Mouse (Mus musculus): ENCODE measurements around the gene Slc5a6. TPM values are rescaled to one million over a fixed set of nuclear protein-coding genes. Genes with fewer than 3 reads are reported as not detected.
"Not testable (repeated sequence)": the region's sequence is repeated elsewhere in the genome, so short reads cannot be mapped to it uniquely, and the experiment has no call there.

Gene Slc5a6
- total RNA-seq, 1 experiment from 2014 or later, result 19.7 TPM

DNA sequence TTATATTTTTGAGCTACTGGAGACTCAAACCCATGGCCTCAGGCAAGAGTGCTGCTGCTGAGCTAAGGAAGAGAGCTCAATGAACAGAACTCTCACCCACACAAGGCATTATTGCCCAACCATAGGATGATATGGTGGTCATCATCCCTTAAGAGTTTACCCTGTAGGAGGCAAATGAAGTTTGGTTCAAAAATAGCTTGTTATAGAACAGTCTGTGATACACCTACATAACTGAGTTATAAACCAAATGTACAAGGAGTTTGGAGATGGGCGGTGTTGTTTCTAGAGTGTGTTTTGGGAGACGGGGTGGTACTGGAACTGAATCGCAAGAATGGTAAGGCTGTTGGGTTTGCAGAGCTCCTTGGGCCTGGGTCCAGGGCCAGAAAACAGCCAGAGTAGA is 21.1 kb upstream of the Slc5a6 start:
- DNase-seq, result no peak

DNA sequence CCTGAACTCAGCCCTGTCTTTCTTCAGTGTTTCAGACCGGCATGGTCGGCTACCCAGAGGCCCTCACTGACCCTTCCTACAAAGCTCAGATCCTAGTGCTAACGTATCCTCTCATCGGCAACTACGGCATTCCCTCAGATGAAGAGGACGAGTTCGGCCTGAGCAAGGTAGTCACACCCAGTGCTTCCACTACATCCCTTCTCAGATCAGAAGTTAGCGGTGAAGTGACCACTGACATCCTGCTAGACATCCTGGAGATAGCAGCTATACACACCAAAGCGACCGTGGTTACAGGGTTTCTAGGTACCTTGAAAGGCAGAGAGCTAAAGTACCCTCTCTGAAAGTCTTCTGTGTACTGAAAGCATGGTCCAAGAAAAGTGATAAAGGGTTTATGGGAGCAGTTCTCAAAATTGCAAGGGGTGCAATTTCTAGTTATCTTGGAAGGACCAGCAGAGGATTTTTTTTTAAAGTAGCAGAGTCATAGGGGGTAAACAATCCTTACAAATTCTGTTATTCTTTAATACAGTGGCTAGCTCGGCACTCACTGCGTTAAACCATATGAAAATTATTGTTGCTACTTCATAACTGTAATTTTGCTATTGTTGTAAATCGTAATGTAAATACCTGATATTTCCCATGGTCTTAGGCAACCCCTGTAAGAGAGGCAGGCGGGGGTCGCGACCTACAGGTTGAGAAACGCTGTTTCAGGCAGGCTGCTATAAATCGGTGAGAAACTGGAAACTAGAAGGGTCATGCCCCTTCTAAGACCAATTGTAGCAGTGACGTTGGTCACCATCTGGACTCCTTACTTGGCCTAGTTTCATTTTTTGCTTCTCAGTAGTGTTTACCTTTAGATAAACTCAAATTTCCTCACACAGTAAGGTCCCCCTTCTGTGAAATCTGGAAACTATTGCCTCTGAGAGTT is 6.8 kb upstream of the Slc5a6 start:
- no peak for DNase-seq

DNA sequence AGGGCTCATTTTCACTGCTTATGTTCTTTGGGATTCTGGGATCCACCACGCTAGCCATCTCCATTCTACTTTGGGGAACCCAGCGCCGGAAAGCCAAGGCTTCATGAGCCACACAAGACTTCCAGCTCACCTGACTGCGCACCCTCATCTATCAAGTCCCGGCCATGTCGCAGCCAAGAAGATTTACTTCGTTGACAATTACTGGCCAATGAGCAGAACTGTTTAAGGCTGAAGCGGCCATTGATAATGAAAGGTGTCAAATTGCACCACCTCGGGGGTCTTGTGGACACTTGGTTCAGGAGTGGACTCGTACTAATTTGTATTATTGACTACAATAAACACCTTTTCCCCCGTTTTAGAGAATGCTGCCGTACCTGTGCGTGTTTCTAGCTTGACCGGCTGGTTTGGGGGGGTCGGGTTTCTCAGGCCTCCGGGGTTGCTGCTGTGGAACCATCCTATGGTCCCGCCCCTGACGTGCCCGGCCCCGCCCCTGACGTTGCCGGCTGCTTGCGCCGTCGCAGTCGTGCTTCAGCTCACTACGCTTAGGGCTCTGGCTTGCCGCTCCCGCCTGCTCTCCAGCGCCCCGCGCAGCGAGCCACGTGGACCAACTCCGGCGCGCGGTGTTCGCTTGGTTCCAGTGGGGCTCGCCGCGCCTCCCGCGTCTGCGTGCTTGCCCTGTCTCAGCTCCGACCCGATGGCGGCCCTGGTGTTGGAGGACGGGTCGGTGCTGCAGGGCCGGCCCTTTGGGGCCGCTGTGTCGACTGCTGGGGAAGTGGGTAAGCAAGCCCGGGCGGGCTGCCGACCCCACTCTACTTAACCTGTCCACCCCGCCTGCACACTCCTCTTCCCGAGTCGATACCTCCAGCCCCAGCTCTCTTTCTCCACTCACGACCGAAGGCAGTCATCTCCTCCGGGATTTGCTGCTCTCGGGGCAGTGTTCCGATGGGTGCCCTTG is 5.8 kb upstream of the Slc5a6 start, which contains the start of gene Cad:
Gene Cad, plus strand, starts transcription at position 520 of the 955 bp plus-strand sequence.
- DNase-seq, result peak; percentile 97

DNA sequence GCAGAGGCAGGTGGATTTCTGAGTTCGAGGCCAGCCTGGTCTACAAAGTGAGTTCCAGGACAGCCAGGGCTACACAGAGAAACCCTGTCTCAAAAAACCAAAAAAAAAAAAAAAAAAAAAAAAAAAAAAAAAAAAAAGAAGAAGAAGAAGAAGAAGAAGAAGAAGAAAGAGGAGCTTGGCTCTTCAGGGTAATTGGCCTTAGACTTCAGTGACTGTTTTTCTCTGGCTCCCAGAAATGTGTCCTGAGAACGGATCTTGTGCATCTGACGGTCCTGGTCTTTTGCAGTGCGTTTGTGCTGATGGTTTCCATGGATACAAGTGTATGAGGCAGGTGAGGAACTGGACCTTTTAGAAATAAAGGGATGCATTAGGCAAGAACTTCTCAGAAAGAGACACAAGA is 5.0 kb upstream of the Slc5a6 start:
- DNase-seq, result not testable (repeated sequence)

DNA sequence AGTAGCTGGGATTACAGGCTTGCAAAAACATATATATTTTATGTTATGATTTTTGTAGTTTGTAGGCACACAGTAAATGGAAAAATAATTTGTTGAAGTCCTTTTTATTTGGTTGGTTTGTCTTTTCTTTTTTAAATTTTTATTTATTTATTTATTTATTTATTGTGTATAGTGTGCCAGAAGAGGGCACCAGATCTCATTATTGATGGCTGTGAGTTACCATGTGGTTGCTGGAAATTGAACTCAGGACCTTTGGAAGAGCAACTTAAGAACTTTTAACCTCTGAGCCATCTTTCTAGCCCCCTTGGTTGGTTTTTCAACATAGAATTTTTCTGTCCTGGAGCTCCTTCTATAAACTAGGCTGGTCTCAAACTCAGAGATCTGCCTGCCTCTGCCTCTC is 1.7 kb upstream of the Slc5a6 start:
- no peak for DNase-seq

DNA sequence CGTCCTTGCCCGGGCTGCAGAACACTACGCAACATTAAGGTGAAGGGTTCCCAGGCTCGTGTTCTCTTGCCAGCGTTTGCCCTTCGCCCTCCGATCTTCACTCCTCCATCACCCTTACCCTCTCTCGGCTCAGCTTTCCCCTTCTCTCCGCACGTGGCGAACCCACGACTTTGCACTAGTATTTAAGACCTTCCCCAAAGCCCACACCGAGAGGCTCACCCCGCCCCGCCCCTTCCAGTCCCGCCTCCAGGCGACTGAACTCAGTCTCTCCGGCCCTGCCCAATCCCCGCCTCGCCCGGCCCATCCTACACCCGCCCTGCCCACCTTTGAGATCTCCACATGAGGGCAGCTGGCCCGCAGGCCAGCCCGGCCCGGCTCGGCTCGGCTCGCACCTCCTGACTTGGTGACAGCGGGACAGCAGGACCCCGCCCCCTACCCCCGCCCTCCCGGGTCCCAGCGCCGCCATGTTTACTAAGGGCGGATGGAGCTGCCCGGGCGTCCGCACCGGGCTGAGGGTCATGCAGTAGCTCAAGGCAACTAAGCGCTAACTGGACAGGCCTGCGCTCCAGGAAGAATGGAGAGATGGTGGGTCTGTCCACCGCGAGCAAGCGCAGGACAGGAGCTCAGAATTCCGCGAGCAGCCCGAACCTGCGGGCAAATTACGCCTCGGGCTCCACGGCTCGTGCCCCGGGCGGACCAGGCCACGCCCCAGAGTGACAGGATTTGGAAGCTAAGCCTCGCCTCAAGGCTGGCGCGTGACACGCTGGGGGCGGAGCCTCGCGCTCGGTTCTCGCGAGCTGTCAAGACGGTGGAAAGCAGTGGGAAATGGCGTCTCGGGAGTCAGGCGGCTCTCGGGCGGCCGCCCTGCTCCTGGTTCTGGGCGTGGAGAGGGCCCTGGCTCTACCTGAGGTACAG is 619 bp downstream of the Slc5a6 start, which contains the start of gene Atraid:
Gene Atraid, plus strand, starts transcription at position 465 of the 915 bp plus-strand sequence.
- DNase-seq, result peak; percentile 99

DNA sequence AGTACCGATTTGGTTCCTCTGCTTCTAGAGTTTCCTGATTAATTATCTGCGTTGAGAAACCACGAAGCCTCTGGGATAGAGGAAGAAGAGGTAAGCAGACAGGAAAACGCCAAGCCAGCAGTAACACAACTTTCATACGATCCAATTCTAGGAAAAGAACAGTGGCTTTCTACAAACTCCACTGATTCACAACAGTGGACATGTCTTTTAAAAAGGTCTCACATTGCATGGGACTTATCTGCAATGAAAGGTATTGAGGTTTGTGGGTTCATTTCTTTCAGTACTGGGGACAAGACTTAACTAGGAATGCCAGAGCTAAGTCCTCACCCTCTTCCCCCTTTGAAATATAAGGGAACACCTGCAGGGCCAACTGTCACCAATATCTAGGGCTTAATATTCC is 1.6 kb downstream of the Slc5a6 start:
- no peak for DNase-seq

DNA sequence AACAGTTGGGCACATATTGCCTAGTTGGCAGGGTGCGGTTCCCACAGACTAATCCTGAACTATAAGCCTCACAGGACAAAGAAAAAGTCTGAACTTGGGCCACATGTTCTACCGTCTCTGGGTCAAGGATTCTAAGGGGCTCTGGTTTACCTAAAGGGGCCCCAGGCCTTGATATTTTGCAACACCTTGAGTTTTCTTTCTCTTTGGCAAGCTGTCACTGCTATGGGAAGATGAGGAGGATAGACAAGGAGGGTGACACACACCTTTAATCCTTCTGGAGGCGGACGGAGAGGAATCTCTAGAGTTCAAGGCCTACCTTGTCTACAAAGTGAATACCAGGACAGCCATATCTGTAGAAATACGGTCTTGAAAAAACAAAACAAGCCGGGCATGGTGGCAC is 2.3 kb downstream of the Slc5a6 start:
- no peak for DNase-seq

DNA sequence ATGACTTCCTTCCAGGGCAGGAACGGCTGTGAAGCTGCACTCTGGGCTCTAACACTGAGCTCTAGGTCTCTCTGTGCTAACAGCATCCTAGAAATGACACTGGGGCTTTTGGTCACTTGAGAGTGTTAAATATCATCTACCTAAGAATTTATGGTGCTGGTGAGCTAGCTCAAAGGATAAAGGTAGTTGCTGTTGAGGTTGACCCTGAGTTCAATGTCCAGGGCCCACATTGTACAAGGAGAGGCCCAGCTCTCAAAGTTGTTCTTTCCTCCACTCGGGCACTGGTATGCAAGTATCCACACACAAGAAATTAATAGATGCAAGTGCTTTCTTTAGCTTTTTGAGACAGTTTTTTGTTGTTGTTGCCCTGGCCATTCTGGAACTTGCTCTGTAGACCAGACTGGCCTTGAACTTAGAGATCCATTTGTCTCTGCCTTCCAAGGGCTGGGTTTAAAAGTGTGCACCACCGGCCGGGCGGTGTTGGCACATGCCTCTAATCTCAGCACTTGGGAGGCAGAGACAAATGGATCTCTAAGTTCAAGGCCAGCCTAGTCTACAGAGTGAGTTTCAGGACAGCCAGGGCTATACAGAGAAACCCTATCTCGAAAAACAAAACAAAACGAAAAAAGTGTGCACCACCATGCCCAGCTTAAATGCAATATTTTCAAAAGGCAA is 10.4 kb downstream of the Slc5a6 start:
- DNase-seq, result peak; percentile 75

DNA sequence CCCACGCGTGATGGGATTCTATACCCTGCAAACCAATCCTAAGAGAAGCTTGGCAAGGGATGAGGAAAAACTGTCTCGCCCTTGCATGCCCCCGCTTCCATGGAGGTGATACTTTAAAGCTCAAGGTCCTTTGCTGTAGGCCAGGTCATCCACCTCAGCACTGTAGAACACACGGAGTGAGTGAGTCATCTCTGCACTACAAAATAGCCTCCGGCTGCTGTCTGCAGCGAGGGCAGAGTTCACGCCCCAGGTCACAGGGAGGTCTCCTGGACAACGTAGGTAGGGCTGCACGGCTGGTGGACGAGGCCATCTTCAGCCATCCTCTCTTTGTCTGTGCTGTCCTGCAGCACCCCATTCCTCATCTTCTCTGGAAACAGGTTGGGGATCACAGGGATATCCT is 12.2 kb downstream of the Slc5a6 start:
- DNase-seq, result not testable (repeated sequence)

DNA sequence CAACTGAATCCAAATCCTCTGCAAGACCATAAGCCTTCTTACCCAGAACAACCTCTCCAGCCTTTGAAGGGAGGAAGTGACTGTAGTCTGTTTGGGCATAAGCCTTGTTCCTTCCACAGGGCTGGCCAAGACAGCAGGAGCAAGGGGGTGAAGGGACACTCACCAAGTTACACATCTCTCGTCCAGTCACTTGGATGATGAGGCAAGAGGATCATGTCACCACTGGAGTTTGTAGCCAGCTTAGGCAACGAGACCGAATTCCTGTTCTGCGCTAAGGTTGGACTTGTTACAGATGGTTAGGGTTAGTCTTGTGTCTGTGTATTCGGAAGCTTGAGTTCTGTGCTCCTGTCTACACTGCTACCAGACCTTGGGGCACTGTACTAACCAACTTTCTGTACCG is 14.1 kb downstream of the Slc5a6 start:
- DNase-seq, result peak; percentile 27

DNA sequence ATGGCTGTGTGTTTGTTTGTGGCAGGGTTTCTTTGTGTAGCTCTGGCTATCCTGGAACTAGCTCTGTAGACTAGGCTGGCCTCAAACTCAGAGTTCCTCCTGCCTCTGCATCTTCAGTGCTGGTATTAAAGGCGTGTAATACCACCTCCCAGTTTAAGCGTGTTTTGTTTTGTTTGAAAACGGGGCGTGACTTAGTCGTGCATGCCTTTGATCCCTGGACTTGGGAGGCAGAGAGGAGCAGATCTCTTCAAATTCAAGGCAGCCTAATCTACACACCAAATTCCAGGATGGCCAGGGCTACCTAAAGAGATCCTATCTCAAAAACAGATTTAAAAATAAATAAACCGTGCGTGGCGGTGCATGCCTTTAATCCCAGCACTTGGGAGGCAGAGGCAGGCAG is 17.2 kb downstream of the Slc5a6 start:
- no peak for DNase-seq

DNA sequence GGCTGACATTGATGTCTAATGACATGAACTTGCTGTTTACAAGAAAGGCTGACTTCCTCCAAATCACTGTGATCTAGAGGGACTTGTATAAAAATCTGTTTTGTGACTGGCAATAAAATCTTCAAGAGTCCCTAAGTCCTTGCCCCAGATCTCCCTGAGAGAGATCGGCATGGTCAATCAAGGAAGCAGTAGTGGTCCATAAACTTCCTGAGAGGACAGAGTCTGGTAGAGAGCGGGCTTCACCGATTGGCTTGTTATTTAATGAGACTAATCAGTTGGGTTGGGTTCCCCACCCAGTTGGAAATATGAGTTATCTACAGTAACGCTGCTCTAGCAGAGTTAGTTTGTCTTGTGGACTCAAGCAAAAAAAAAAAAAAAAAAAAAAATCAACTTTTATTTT is 17.8 kb downstream of the Slc5a6 start:
- no peak for DNase-seq

DNA sequence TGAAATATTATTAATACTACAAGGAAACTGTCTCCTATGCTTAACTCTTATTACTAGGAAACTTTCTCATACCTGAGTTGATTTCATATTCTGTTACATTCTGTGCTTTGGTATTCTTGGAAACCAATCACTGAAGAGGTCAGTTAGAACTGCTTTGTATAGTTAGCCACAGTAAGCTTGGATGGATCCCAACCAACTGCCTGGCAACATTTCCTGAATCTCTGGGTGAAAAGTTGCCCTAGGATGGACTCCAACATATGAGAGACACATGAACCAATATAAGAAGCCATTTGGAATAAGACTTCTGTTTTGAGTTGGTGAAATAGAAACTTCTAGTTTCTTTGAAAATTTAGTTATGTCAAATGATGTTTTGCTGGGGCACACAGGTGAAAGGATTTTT is 24.1 kb downstream of the Slc5a6 start:
- no peak for DNase-seq

DNA sequence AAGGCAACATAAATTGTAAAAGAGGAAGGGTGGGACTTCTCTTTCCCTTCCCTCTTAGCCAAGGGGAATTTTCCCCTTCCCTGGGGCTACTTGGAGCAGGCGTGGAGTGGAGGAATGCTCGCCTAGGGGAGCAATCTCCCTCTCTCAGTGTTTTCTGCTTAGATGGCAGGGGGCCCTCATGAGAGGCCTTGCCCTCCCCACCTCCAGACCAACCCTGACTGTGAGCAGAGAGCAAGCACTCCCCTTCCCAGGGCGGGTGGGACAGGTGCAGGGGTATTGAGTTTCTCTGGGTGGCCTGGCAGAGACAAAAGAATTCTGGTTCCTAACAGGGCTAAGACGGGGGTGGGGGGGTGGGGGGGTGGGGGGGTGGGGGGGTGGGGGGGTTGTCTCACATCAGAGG is 25.5 kb downstream of the Slc5a6 start:
- no peak for DNase-seq

DNA sequence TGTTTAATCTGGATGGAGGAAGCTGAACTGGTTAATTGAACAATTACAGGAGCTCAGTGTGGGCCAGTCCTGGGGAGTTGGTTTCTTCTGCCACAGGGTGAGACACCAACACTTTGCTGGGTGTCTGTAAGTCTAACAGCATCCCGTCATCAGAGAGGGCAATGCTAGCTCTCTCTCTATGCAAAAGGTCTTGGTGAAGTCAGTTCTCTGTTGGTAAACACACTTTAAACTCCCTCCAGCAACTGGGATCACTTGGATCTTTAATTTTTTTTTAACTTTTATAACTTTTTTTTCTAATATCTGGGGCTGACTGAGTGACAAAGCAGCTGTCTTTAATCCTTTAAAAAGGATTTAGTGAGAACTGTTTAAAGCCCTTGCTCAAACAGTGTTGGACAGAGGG is 26.0 kb downstream of the Slc5a6 start:
- DNase-seq, result no peak

DNA sequence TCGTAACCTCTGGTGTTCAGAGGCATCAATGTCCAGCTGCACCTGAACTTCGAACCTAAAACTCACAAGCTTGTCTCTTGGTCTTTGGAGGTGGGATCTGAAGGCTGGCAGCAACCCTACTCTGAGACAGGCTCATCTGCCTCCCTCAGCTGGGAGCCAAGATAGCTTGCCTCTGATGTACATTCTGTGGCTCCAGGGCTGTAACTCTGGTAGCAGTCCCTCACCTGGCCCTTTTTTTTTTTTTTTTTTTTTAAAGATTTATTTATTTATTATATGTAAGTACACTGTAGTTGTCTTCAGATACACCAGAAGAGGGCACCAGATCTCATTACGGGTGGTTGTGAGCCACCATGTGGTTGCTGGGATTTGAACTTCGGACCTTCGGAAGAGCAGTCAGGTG is 26.9 kb downstream of the Slc5a6 start:
- DNase-seq, result not testable (repeated sequence)

DNA sequence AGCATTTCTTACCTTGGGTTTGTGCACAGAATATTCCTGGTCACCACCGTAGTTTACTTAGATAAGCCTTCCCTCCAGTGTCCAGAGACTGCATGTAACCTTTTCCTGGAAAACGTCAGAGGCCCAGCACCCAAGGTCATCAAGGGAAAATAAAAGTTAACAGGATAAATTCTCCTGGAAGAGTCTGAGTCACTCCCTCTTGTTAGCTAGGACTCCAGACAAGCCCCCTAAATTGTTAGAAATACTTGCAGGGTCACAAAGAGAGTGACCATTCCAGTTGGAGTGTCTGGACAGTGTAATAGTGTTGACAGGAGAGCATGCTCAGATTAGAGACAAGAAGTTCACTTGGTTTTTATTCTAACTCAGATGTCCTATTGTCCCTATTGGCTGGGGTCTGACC is 32.8 kb downstream of the Slc5a6 start:
- DNase-seq, result no peak

DNA sequence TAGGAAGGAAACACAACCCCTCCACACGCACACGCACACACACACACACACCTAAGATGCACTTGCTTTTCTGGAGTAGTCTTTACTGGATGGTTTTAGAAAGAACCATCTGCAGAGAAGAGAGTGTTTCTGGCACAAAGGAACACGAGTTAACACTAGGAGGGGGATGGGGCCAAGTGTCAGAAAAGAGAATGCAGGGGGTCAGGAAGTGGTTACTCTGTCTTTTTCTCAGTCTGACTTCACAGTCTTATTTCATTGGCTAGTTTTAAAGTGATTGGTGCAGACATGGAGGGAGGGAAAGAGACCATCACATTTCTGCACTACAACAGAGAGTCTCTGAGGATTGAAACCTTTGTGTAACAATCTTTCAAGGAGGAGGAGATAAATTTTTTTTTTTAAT is 36.0 kb downstream of the Slc5a6 start:
- no peak for DNase-seq

DNA sequence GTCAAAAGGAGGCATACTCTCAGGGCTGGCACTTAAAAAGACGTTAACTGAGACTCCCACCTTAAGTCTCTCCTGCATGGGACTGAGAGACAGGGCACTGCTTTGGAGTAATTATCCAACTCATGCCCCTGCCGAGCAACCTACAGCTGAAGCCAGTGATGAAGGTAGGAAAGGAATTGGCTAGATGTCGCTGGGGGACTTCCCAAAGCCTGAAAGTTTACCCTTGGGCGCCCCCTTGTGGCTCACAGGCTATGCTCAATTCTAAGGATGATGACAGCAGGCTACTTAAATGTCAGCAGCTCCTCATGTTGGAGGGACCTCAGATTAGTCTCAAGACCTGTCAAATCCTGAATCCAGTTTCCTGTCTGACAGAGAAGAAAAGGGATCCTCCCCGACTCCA is 44.5 kb downstream of the Slc5a6 start:
- peak; percentile 95 for DNase-seq

DNA sequence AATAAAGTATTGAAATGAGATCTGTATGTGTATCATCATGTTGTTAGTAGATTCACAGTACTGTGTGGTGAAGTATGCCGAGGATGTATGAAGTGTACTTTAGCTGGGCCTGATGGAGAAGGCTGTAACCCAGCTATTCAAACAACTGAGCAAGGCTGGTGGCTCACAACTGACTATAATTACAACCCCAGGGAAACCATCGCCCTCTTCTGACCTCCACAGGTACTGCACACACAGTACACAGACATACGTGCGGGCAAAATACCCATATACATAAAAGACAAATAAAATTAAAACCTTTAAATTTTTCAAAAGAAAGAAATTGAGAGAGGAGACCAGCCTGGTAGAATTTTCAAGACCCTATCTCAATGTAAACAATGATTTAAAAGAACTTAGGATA is 47.2 kb downstream of the Slc5a6 start:
- DNase-seq, result peak; percentile 12
